Mouse (Mus musculus): Measurements from ENCODE around the gene Runx1. TPM values are rescaled to one million over a fixed set of nuclear protein-coding genes. Genes with fewer than 3 reads are reported as not detected.

Runx1 gene
- polyA plus RNA-seq, 1 experiment from 2014 or later: 0.59 TPM

DNA sequence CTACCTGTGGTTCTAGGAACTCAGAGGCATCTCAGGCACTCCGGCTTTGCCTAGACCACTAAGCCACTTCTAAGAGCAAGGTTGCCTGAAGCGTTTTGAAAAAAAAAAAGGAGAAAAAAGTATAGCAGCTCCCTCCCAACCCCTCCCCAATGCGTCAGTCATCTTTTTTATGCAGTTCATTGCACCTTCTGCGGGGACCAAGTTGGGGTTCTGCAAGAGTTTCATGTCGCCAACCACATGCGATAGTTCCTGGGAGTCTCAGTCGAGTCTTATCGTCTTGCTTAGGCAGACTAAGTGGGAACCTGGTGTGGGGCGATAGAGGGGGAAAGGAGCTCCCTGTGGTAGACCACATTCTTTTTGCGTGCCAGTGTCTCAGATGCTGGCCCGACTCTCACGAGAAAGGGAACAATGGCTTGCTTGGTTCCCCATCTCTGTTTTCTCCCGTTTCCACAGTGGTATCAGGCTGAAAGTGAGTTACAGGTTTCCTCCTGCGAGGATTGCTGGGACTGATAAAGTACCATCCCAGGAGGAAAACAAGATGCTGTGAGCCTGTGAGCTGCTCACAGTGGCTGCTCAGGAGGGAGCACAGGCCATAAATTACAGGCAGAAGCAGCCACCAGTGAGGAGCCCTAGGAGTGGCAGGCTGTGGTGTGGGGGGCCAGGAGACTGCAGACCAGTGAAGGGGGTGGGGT, 3.9 kb downstream of the Runx1 start:
- ATAC-seq (ENCODE audit: low read depth): no peak
- Histone ChIP-seq H3K4me3 (ENCODE audit: low read depth, low read length) (no peak overlapping the region), H3K4me2 (ENCODE audit: low read depth, low read length) (no peak overlapping the region), H3K4me1 (ENCODE audit: control insufficient read depth, insufficient read depth, low read length) (no peaks in the 10 kb centered on the region), H3K27me3 (ENCODE audit: control insufficient read depth, insufficient read depth, low read length) (no peaks in the 10 kb centered on the region), H3K9ac (replicated peaks; ENCODE audit: low read depth, low read length) (no peak overlapping the region), H3K27ac (ENCODE audit: low read depth, low read length) (no peak overlapping the region), H3K9me3 (ENCODE audit: control insufficient read depth, low read length) (no peaks in the 10 kb centered on the region), H3K36me3 (ENCODE audit: control insufficient read depth, insufficient read depth, low read length) (no peaks in the 10 kb centered on the region)
- 56% methylated on average over 14 of the region's 14 CpGs for WGBS

DNA sequence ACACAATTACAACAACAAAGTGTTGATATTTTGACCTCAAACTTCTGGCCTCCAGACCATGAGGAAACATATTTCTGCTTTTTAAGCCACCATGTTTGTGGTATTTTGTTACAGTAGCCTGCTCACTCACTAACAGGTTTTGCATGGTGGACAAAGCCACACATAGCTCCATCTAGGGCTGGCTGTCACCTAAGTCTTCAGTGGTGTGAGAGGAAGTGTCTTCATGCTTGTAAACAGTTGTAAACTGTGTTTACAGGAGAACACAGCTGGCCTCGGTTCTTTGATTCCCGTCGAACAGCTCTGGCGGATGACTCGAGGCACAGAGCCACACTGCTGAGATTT, 4.4 kb downstream of the Runx1 start:
- H3K4me3 ChIP-seq (ENCODE audit: low read depth, low read length): no peak overlapping the region
- 63% methylated on average over 5 of the region's 5 CpGs for WGBS
- no peak for ATAC-seq (ENCODE audit: low read depth)

DNA sequence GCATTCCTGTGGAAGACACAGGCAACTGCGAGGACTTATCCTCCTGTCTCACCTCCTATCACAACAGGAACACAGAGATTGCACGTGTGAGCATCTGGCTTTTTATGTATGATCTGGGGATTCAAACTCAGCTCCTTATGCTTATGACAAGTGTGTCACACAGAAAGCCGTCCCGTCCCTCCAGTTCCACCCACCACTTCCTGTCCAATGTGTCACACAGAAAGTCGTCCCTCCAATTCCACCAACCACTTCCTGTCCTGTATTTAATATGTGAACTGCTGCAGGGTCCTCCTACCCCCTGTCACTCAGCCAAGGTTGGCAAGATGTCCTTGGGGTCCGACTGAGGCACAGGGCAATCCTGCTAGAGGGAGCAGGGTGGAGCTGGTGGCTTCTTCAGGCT, 5.5 kb downstream of the Runx1 start:
- Histone ChIP-seq H3K4me1 (ENCODE audit: control insufficient read depth, insufficient read depth, low read length) (no peaks in the 10 kb centered on the region), H3K4me3 (ENCODE audit: low read depth, low read length) (no peak overlapping the region), H3K9ac (replicated peaks; ENCODE audit: low read depth, low read length) (no peak overlapping the region), H3K9me3 (ENCODE audit: control insufficient read depth, low read length) (no peaks in the 10 kb centered on the region), H3K4me2 (ENCODE audit: low read depth, low read length) (no peak overlapping the region), H3K27ac (ENCODE audit: low read depth, low read length) (no peak overlapping the region), H3K27me3 (ENCODE audit: control insufficient read depth, insufficient read depth, low read length) (no peaks in the 10 kb centered on the region), H3K36me3 (ENCODE audit: control insufficient read depth, insufficient read depth, low read length) (no peaks in the 10 kb centered on the region)
- no peak for ATAC-seq (ENCODE audit: low read depth)
- 91% methylated on average over 6 of the region's 6 CpGs for WGBS

More for the DNA sequence above, 4.4 kb downstream of the Runx1 start:
- Histone ChIP-seq H3K27ac (ENCODE audit: low read depth, low read length) (no peak overlapping the region), H3K36me3 (ENCODE audit: control insufficient read depth, insufficient read depth, low read length) (no peaks in the 10 kb centered on the region), H3K9ac (replicated peaks; ENCODE audit: low read depth, low read length) (no peak overlapping the region), H3K4me2 (ENCODE audit: low read depth, low read length) (no peak overlapping the region), H3K4me1 (ENCODE audit: control insufficient read depth, insufficient read depth, low read length) (no peaks in the 10 kb centered on the region), H3K9me3 (ENCODE audit: control insufficient read depth, low read length) (no peaks in the 10 kb centered on the region), H3K27me3 (ENCODE audit: control insufficient read depth, insufficient read depth, low read length) (no peaks in the 10 kb centered on the region)

DNA sequence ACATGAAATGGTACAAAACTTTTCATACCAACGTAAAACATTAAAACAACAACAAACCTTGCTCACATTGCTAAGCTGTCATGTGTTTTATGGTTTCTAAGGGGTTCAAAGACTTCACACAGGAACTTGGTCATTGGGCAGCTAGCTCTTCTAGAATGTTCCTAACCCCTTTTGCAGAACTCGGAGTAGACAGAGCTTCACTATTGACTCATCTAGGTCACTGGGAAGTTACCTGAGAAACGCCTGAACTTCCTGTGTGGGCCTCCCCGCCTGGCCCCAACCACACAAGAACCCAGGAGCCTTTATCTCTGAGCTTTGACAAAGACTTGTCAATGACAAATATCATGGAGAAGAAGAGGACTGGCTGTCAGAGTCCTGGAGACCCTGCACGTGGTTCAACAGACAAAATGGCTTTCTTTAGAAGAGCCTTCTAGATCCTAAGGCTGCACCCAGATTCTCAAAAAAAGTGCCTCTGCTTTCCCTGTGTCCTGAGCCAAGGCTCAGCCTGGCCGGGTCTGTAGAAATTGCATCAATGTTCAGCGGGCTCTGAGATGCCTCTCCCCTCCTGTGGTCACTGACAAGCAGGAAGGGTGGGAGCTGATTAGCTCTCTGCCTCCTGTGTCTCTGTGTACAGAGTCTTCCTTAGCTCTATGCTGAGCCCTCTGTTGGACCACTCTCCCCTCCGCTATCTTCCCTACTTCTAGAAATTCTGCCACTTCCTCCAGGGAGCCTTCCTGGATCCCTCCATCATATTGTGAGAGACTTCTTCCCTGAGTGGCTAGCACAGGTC, 7.3 kb downstream of the Runx1 start:
- Histone ChIP-seq H3K9me3 (ENCODE audit: control insufficient read depth, low read length) (no peaks in the 10 kb centered on the region), H3K4me1 (ENCODE audit: control insufficient read depth, insufficient read depth, low read length) (no peaks in the 10 kb centered on the region), H3K36me3 (ENCODE audit: control insufficient read depth, insufficient read depth, low read length) (no peaks in the 10 kb centered on the region), H3K4me3 (ENCODE audit: low read depth, low read length) (no peak overlapping the region), H3K4me2 (ENCODE audit: low read depth, low read length) (no peak overlapping the region), H3K27ac (ENCODE audit: low read depth, low read length) (no peak overlapping the region), H3K27me3 (ENCODE audit: control insufficient read depth, insufficient read depth, low read length) (no peaks in the 10 kb centered on the region), H3K9ac (replicated peaks; ENCODE audit: low read depth, low read length) (no peak overlapping the region)
- 88% methylated on average over 8 of the region's 8 CpGs for WGBS
- ATAC-seq (ENCODE audit: low read depth): no peak

DNA sequence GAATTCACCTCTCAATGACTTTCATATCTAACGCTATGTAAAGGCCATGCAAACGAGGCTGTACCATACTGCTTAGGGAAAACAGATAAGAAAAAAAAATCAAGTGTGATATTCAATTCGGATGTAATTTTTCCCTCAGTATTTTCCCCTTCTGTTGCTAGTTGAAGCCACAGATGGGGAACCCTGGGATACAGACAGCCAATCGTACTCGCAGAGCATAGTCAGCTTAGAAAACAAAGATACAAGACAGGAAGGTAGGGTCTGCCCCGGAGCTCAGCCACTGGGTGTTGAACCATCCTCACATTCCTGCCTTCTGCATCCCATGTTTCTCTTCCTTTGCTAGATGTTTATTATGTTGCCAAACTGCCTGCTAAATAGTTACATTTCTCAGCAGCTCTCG, 9.9 kb downstream of the Runx1 start:
- Histone ChIP-seq H3K9ac (replicated peaks; ENCODE audit: low read depth, low read length) (no peak overlapping the region), H3K27ac (ENCODE audit: low read depth, low read length) (no peak overlapping the region), H3K4me2 (ENCODE audit: low read depth, low read length) (no peak overlapping the region), H3K4me3 (ENCODE audit: low read depth, low read length) (no peak overlapping the region), H3K27me3 (ENCODE audit: control insufficient read depth, insufficient read depth, low read length) (no peaks in the 10 kb centered on the region), H3K4me1 (ENCODE audit: control insufficient read depth, insufficient read depth, low read length) (no peaks in the 10 kb centered on the region), H3K36me3 (ENCODE audit: control insufficient read depth, insufficient read depth, low read length) (no peaks in the 10 kb centered on the region), H3K9me3 (ENCODE audit: control insufficient read depth, low read length) (no peaks in the 10 kb centered on the region)
- ATAC-seq (ENCODE audit: low read depth): no peak
- WGBS: 91% methylated on average over 7 of the region's 7 CpGs

DNA sequence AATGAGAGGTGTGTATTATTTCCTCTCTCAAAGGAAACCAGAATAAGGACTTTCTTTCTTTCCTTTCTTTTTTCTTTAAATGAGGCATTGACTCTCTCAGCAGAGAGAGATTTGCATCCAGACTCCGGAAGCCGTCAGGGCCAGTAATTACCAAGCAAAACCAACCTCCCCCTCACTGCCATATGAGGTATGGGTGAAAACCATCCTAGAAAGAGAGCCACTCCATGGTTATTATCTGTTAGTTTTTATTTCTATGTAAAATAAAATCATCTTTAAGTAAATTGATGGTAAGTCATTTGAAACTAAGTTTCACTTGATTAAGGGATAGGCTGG, 10.8 kb downstream of the Runx1 start:
- no peak for ATAC-seq (ENCODE audit: low read depth)
- 76% methylated on average over 2 of the region's 2 CpGs for WGBS

DNA sequence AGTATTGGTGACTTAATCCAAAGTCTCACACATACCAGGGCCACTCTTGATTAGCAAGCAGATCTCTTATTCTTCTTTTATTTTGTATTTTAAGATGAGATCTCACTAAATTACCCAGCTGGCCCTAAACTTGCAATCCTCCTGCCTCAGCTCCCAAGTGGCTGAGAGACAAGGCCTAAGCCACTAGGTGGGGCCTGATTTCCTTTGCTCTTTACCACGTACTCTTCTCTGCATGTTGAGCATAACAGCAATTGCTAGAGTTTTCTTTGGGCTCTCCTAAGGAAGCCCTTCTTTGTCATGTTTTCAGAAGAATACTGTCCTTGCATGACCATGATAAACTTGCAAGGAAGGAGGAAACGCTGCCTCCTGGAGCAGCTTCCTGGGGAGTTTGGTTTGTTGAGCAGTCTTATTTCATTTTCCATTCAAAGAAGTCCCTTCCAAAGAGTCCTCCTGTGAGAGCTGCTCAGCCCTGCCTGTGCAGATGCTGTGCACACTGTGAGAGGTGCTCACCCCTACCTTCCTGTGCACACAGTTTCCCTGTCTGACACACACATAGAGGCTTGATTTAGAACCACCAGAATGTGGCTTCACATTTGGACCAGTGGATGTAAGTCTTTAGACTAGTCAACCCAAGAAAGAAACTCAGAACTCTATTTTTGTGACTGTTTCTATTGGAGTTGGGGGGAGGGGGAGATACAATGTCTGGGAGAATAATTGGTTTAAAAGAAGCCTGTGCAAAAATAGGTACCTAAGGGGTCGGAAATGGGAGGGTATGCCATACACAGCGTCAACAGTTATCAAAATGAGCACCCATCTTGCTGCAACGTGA, 11.4 kb downstream of the Runx1 start:
- no peak overlapping the region for H3K9ac ChIP-seq (replicated peaks; ENCODE audit: low read depth, low read length)
- ATAC-seq (ENCODE audit: low read depth): no peak
- H3K4me3 ChIP-seq (ENCODE audit: low read depth, low read length): no peak overlapping the region
- no peak overlapping the region for H3K27ac ChIP-seq (ENCODE audit: low read depth, low read length)
- H3K4me1 ChIP-seq (ENCODE audit: control insufficient read depth, insufficient read depth, low read length): no peaks in the 10 kb centered on the region
- H3K4me2 ChIP-seq (ENCODE audit: low read depth, low read length): no peak overlapping the region
- no peaks in the 10 kb centered on the region for H3K27me3 ChIP-seq (ENCODE audit: control insufficient read depth, insufficient read depth, low read length)
- H3K9me3 ChIP-seq (ENCODE audit: control insufficient read depth, low read length): no peaks in the 10 kb centered on the region
- 75% methylated on average over 5 of the region's 5 CpGs for WGBS
- no peaks in the 10 kb centered on the region for H3K36me3 ChIP-seq (ENCODE audit: control insufficient read depth, insufficient read depth, low read length)

More for the DNA sequence above, 10.8 kb downstream of the Runx1 start:
- Histone ChIP-seq H3K4me1 (ENCODE audit: control insufficient read depth, insufficient read depth, low read length) (no peaks in the 10 kb centered on the region), H3K9ac (replicated peaks; ENCODE audit: low read depth, low read length) (no peak overlapping the region), H3K36me3 (ENCODE audit: control insufficient read depth, insufficient read depth, low read length) (no peaks in the 10 kb centered on the region), H3K4me3 (ENCODE audit: low read depth, low read length) (no peak overlapping the region), H3K27me3 (ENCODE audit: control insufficient read depth, insufficient read depth, low read length) (no peaks in the 10 kb centered on the region), H3K4me2 (ENCODE audit: low read depth, low read length) (no peak overlapping the region), H3K9me3 (ENCODE audit: control insufficient read depth, low read length) (no peaks in the 10 kb centered on the region), H3K27ac (ENCODE audit: low read depth, low read length) (no peak overlapping the region)

DNA sequence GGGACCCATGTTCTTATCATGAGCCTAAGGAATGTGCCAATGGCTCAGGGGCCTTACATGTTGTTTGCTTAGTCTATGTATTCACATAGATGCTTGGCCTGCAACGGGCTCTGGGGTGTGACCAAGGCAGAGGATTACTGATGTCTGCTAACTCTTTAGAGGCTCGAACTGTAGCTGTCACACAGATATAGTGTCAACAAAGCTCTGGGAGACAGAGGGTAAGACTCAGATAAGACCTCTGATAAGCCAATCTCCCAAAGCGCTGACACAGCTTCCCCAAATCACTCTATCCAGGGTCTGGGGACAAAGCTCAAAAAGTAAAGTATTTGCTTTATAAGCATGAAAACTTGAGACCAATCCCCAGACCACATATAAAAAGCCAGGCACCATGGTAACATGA, 13.5 kb downstream of the Runx1 start:
- Histone ChIP-seq H3K27me3 (ENCODE audit: control insufficient read depth, insufficient read depth, low read length) (no peaks in the 10 kb centered on the region), H3K36me3 (ENCODE audit: control insufficient read depth, insufficient read depth, low read length) (no peaks in the 10 kb centered on the region), H3K4me2 (ENCODE audit: low read depth, low read length) (no peak overlapping the region), H3K9me3 (ENCODE audit: control insufficient read depth, low read length) (no peaks in the 10 kb centered on the region), H3K4me1 (ENCODE audit: control insufficient read depth, insufficient read depth, low read length) (peaks cover 7% of the 10 kb centered on the region; the same call in 1 of the 2 replicates), H3K4me3 (ENCODE audit: low read depth, low read length) (no peak overlapping the region), H3K9ac (replicated peaks; ENCODE audit: low read depth, low read length) (no peak overlapping the region), H3K27ac (ENCODE audit: low read depth, low read length) (no peak overlapping the region)
- 82% methylated on average over 3 of the region's 3 CpGs for WGBS
- no peak for ATAC-seq (ENCODE audit: low read depth)
